Mouse (Mus musculus) megakaryocyte progenitor cell, adult 5-6 weeks (primary cell): ENCODE data around the gene Hnrnpab. TPM values are rescaled to one million over a fixed set of nuclear protein-coding genes. Genes with fewer than 3 reads are reported as not detected.

ENCODE experiments used
- ATAC-seq: replicated peaks from 2 replicates; pipeline ENCODE4 v1.8.0; 2016; ENCODE audit warnings: mild to moderate bottlenecking, moderate TSS enrichment, inconsistent platforms; ENCODE audit not compliant: poor library complexity
- total RNA-seq, 2 experiments: library from RNA; stranded (forward) in 1 of 2; stranded (reverse) in 1 of 2; fragments of 157-497, 149-512 nt in 1 of 2; fragments of 200-1000 nt in 1 of 2; gene quantifications; 2 replicates each; pipeline versions ENCODE4 v1.2.3 to v1.2.4; 2015 to 2017

Gene Hnrnpab
- total RNA-seq, 2 experiments from 2014 or later, result 667 to 984 TPM

GRCm38 (mm10) chr11:51577587-51577986, 29.1 kb downstream of the Hnrnpab start:
- ATAC-seq, result peak; percentile 82

- ATAC-seq, result no peak
Measured at GRCm38 (mm10) chr11:51576454-51576853, 30.2 kb downstream of the Hnrnpab start.

DNA sequence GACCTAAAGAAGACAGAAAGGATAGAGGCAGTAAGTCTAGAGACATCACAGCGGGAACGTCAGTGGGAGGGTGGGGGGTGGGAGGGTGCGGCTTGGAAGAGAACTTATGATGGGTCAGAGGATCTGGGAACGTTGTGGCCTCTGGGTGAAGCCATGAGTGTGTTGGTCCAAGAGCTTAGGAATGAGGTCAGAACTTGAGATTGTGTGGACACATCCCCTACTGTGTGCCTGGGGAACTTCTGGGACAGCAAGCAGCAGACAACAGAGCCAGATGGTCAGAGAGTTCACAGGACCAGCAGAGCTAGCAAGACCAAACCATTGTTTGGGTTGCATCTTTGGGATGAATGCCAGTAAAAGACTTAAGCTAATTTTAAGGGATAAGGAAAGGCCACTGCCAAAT, 37.8 kb downstream of the Hnrnpab start:
- no peak for ATAC-seq

DNA sequence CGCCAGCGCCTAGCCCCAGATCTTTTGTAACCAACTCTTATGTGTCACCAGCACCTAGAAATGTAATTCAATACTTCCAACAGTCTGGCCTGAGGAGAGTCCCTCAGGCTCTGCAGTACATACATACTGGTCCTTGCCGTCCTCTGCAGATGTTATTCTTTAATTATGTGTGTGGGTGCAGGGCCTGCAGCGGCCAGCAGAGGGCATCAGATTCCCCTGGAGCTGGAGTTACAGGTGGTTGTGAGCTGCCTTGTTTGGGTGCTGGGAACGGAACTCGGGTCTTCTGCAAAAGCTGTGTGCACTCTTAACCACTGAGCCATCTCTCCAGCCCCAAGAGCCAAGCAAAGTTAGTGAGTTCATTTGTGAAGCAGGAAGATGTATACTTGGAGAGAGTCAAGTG, 40.7 kb downstream of the Hnrnpab start:
- no peak for ATAC-seq

DNA sequence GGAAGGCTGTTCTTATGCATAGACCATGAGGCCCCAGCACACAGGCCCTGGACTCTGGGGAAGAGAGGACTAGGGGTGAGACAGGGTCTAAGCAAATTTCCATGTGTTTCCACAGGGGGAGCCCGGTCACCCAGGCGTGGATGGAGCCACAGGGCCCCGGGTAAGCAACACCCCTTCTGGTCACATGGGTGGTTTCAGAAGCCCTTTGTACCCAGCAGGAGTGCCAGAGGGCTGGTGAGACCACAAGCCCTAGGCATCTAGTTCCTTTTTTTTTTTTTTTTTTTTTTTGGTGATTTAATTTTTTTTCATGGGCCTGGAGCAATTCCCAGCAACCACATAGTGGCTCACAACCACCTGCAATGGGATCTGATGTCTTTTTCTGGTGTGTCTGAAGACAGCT, 41.6 kb downstream of the Hnrnpab start:
- peak; percentile 99 for ATAC-seq

DNA sequence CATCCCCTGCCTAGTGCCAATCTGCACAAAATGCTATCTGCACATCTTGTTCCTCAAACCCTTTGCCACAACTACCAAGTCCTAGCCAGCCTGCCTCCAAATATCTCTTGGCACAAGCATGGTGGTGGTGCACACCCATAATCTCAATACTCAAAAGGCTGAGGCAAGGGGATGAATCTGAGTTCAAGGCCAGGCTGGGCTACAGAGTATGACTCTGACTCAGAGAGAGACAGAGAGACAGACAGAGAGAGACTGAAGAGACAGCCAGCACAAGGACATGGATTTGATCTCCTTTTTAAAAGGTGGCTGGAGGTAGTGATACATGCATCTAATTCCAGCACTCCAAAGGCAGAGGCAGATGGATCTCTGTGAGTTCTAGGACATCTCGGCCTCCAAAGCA, 43.4 kb downstream of the Hnrnpab start:
- ATAC-seq, result no peak

GRCm38 (mm10) chr11:51555066-51555465, 51.6 kb downstream of the Hnrnpab start:
- no peak for ATAC-seq

GRCm38 (mm10) chr11:51554590-51554989, 52.1 kb downstream of the Hnrnpab start:
- no peak for ATAC-seq

GRCm38 (mm10) chr11:51552091-51552490, 54.6 kb downstream of the Hnrnpab start:
- ATAC-seq, result no peak

- ATAC-seq, result peak; percentile 76
Measured at GRCm38 (mm10) chr11:51551253-51551652, 55.4 kb downstream of the Hnrnpab start.

Other genes starting within 250 kb of the Hnrnpab start
- 10.7 and 11.2 TPM in 2 replicates for gene Phykpl, start 22.1 kb downstream of the Hnrnpab start, total RNA-seq (2015)
- gene Phykpl, start 22.1 kb downstream of the Hnrnpab start, total RNA-seq (2017), result 9.8 and 15.4 TPM in 2 replicates
- 147 and 165 TPM in 2 replicates for gene Nhp2, start 12.9 kb upstream of the Hnrnpab start, total RNA-seq (2015)
- gene Nhp2, start 12.9 kb upstream of the Hnrnpab start, total RNA-seq (2017), result 117 and 167 TPM in 2 replicates
- 34.9 TPM in 2 replicates for gene Rmnd5b, start 29.0 kb upstream of the Hnrnpab start, total RNA-seq (2015)
- gene Rmnd5b, start 29.0 kb upstream of the Hnrnpab start, total RNA-seq (2017), result 11.4 and 20.4 TPM in 2 replicates
- 0.10 and 0.44 TPM in 2 replicates for gene N4bp3, start 44.0 kb upstream of the Hnrnpab start, total RNA-seq (2015)
- gene N4bp3, start 44.0 kb upstream of the Hnrnpab start, total RNA-seq (2017), result 0.46 and 0.78 TPM in 2 replicates
- gene D930048N14Rik, start 44.1 kb upstream of the Hnrnpab start, total RNA-seq (2015), result 0.15 TPM in 1 of 2 replicates, not detected in the other
- 0.21 TPM in 1 of 2 replicates, not detected in the other for gene D930048N14Rik, start 44.1 kb upstream of the Hnrnpab start, total RNA-seq (2017)
- gene 0610009B22Rik, start 82.0 kb upstream of the Hnrnpab start, total RNA-seq (2015), result 32.9 and 36.5 TPM in 2 replicates
- gene 0610009B22Rik, start 82.0 kb upstream of the Hnrnpab start, total RNA-seq (2017), result 13.5 and 18.5 TPM in 2 replicates
- gene Sec24a, start 156.8 kb upstream of the Hnrnpab start, total RNA-seq (2015), result 24.6 and 29.6 TPM in 2 replicates
- gene Sec24a, start 156.8 kb upstream of the Hnrnpab start, total RNA-seq (2017), result 4.9 and 7.5 TPM in 2 replicates
- gene Sar1b, start 156.8 kb upstream of the Hnrnpab start, total RNA-seq (2015), result 123 and 132 TPM in 2 replicates
- 62.7 and 74.4 TPM in 2 replicates for gene Sar1b, start 156.8 kb upstream of the Hnrnpab start, total RNA-seq (2017)